In genomic region chr12:27680459-27680858, GRCm38 (mm10) we compare ENCODE assay signal across 13 mouse cellular contexts.
"Had no signal": no experiment of that assay in that cellular context is flagged by ENCODE, and none has a peak within 500 bp of the region (broad histone marks: within the 10 kb centered on the region; RNA-seq: fewer than 3 reads in every experiment).

No protein-coding gene starts in this region.

- H3K27me3 ChIP-seq: limb, embryonic 12.5 days; lung, embryonic 15.5 days; midbrain, embryonic 13.5 days had no signal

- H3K27ac ChIP-seq: kidney, postnatal 0 days; limb, embryonic 12.5 days; lung, embryonic 15.5 days; macrophage; midbrain, embryonic 13.5 days had no signal

- DNase-seq: kidney, adult 11 months; kidney, adult 9 months; kidney, postnatal 36 days; layer of hippocampus, adult 9-11 months; layer of hippocampus, postnatal 36 days; lung, postnatal 14 days; right cerebral cortex, postnatal 14 days; thymus, postnatal 36 days had no signal

- H3K9ac ChIP-seq: limb, embryonic 12.5 days; lung, embryonic 15.5 days; midbrain, embryonic 13.5 days had no signal

- ATAC-seq: midbrain, embryonic 13.5 days had no signal

- H3K4me1 ChIP-seq: limb, embryonic 12.5 days; lung, embryonic 15.5 days; midbrain, embryonic 13.5 days had no signal

- H3K36me3 ChIP-seq: limb, embryonic 12.5 days; lung, embryonic 15.5 days; midbrain, embryonic 13.5 days had no signal

- H3K4me2 ChIP-seq: limb, embryonic 12.5 days; lung, embryonic 15.5 days; midbrain, embryonic 13.5 days had no signal

- H3K4me3 ChIP-seq: limb, embryonic 12.5 days; lung, embryonic 15.5 days; midbrain, embryonic 13.5 days had no signal

- H3K9me3 ChIP-seq: limb, embryonic 12.5 days; lung, embryonic 15.5 days; midbrain, embryonic 13.5 days had no signal
